Mouse (Mus musculus) stomach, postnatal 0 days (tissue): ENCODE measurements at regions not wholly inside any gene's neighbourhood (a gene's known extent, or its start where the extent isn't known, plus 50 kb on each side); places are given as distances from the start of the nearest gene placed in this dataset.

Source experiments
- ATAC-seq: fragments of 200-750 bp; cut with Nextera tagmentation; 2 replicates; pipeline ENCODE4 v1.8.0; 2017; ENCODE audit not compliant: low FRiP score, low TSS enrichment
- DNase-seq: peaks from one replicate; pipeline ENCODE4 v3.0.0-alpha.2; 2016; ENCODE audit warnings: low spot score
- H3K27ac ChIP-seq: fragments of 300-500 bp; sonication (generic); replicated peaks from 2 replicates; pipeline ENCODE4 v1.5.1; 2014; ENCODE audit warnings: mild to moderate bottlenecking, control low read depth
- H3K27me3 ChIP-seq: fragments of 300-500 bp; sonication (generic); 2 replicates; pipeline ENCODE4 v1.6.1; 2014; ENCODE audit warnings: low read length; ENCODE audit not compliant: control insufficient read depth, insufficient read depth
- H3K36me3 ChIP-seq: fragments of 300-500 bp; sonication (generic); 2 replicates; pipeline ENCODE4 v1.6.1; 2014; ENCODE audit warnings: low read length, mixed read lengths; ENCODE audit not compliant: control insufficient read depth, insufficient read depth
- H3K4me1 ChIP-seq: fragments of 300-500 bp; sonication (generic); replicated peaks from 2 replicates; pipeline ENCODE4 v1.6.1; 2014; ENCODE audit warnings: antibody characterized with exemption; ENCODE audit not compliant: control insufficient read depth, insufficient read depth
- H3K4me2 ChIP-seq: fragments of 300-500 bp; sonication (generic); replicated peaks from 2 replicates; pipeline ENCODE4 v1.6.1; 2014; ENCODE audit warnings: low read depth, mild to moderate bottlenecking, control low read depth, moderate library complexity
- H3K4me3 ChIP-seq: fragments of 300-500 bp; sonication (generic); 2 replicates; pipeline ENCODE4 v1.5.1; 2014; ENCODE audit warnings: low read depth, low read length, control low read depth
- H3K9ac ChIP-seq: fragments of 300-500 bp; sonication (generic); 2 replicates; pipeline ENCODE4 v1.6.1; 2014; ENCODE audit warnings: mild to moderate bottlenecking, low read length, control low read depth, mixed read lengths
- H3K9me3 ChIP-seq: fragments of 300-500 bp; sonication (generic); 2 replicates; pipeline ENCODE4 v1.6.1; 2016; ENCODE audit warnings: low read length; ENCODE audit not compliant: control insufficient read depth
- CTCF ChIP-seq: IDR thresholded peaks from 2 replicates; pipeline ENCODE4 v1.5.1; 2016; ENCODE audit warnings: antibody characterized with exemption, low read depth, mild to moderate bottlenecking, moderate library complexity
- EP300 ChIP-seq: optimal IDR thresholded peaks from 2 replicates; pipeline ENCODE3; 2016; ENCODE audit warnings: antibody characterized with exemption
- WGBS: fragments of 180-500 bp; shearing (Covaris S2); extraction: QIAGEN DNeasy Blood & Tissue Kit; methylation state at CpG from one replicate; pipeline ENCODE4 v1.1.7; 2014; 5-methylcytosine and 5-hydroxymethylcytosine counted together

GRCm38 (mm10) chr13:60522719-60523450 lies 78.9 kb upstream of the Dapk1 start:
- TF ChIP-seq EP300, result no peak
- TF ChIP-seq CTCF, result no peak
- DNase-seq, result no peak
- 68% methylated on average over 8 of the region's 8 CpGs for WGBS
- ATAC-seq, result no peak
- H3K9ac ChIP-seq, result no peak overlapping the region
- H3K4me2 ChIP-seq, result no peak overlapping the region
- H3K4me3 ChIP-seq, result no peak overlapping the region
- no peaks in the 10 kb centered on the region for H3K9me3 ChIP-seq
- no peaks in the 10 kb centered on the region for H3K36me3 ChIP-seq
- no peaks in the 10 kb centered on the region for H3K27me3 ChIP-seq
- H3K27ac ChIP-seq, result no peak overlapping the region
- H3K4me1 ChIP-seq, result no peaks in the 10 kb centered on the region

- H3K27me3 ChIP-seq, result no peaks in the 10 kb centered on the region
- TF ChIP-seq EP300, result no peak
- no peak for TF ChIP-seq CTCF
- no peak overlapping the region for H3K27ac ChIP-seq
- H3K4me1 ChIP-seq, result no peaks in the 10 kb centered on the region
- H3K36me3 ChIP-seq, result no peaks in the 10 kb centered on the region
- H3K4me3 ChIP-seq, result no peak overlapping the region
- 86% methylated on average over 2 of the region's 2 CpGs for WGBS
- no peak overlapping the region for H3K4me2 ChIP-seq
- no peak for ATAC-seq
- H3K9me3 ChIP-seq, result no peaks in the 10 kb centered on the region
- DNase-seq, result no peak
- H3K9ac ChIP-seq, result no peak overlapping the region
Measured at GRCm38 (mm10) chr13:60527806-60528205, 73.9 kb upstream of the Dapk1 start.

- Histone ChIP-seq H3K4me2 (no peak overlapping the region), H3K36me3 (no peaks in the 10 kb centered on the region), H3K27me3 (no peaks in the 10 kb centered on the region), H3K9me3 (no peaks in the 10 kb centered on the region), H3K9ac (no peak overlapping the region), H3K4me1 (no peaks in the 10 kb centered on the region), H3K4me3 (no peak overlapping the region), H3K27ac (no peak overlapping the region)
- no peak for ATAC-seq
- TF ChIP-seq EP300 (no peak), CTCF (no peak)
- 23% methylated on average over 1 of the region's 1 CpGs for WGBS
- no peak for DNase-seq
Measured at GRCm38 (mm10) chr13:60528819-60529218, 72.9 kb upstream of the Dapk1 start.

GRCm38 (mm10) chr13:60529381-60530069 lies 72.2 kb upstream of the Dapk1 start:
- WGBS, result 41% methylated on average over 6 of the region's 6 CpGs
- H3K9me3 ChIP-seq, result no peaks in the 10 kb centered on the region
- no peak overlapping the region for H3K9ac ChIP-seq
- no peaks in the 10 kb centered on the region for H3K36me3 ChIP-seq
- TF ChIP-seq CTCF, result no peak
- TF ChIP-seq EP300, result no peak
- no peak overlapping the region for H3K4me2 ChIP-seq
- H3K4me3 ChIP-seq, result no peak overlapping the region
- H3K27ac ChIP-seq, result no peak overlapping the region
- DNase-seq, result no peak
- no peaks in the 10 kb centered on the region for H3K4me1 ChIP-seq
- no peak for ATAC-seq
- H3K27me3 ChIP-seq, result no peaks in the 10 kb centered on the region

- DNase-seq (peak; percentile 32), ATAC-seq (no peak)
- no peak overlapping the region for H3K9ac ChIP-seq
- WGBS, result 56% methylated on average over 8 of the region's 8 CpGs
- H3K4me1 ChIP-seq, result no peaks in the 10 kb centered on the region
- no peaks in the 10 kb centered on the region for H3K36me3 ChIP-seq
- no peak overlapping the region for H3K4me3 ChIP-seq
- H3K27me3 ChIP-seq, result no peaks in the 10 kb centered on the region
- no peak overlapping the region for H3K27ac ChIP-seq
- H3K4me2 ChIP-seq, result no peak overlapping the region
- H3K9me3 ChIP-seq, result no peaks in the 10 kb centered on the region
- no peak for TF ChIP-seq CTCF
Measured at GRCm38 (mm10) chr13:60533871-60534427, 67.8 kb upstream of the Dapk1 start.

- 23% methylated on average over 3 of the region's 3 CpGs for WGBS
- H3K4me3 ChIP-seq, result no peak overlapping the region
- TF ChIP-seq EP300 (no peak), CTCF (no peak)
- H3K27me3 ChIP-seq, result no peaks in the 10 kb centered on the region
- ATAC-seq (no peak), DNase-seq (no peak)
- no peaks in the 10 kb centered on the region for H3K9me3 ChIP-seq
- no peak overlapping the region for H3K27ac ChIP-seq
- no peaks in the 10 kb centered on the region for H3K36me3 ChIP-seq
- no peaks in the 10 kb centered on the region for H3K4me1 ChIP-seq
- no peak overlapping the region for H3K9ac ChIP-seq
- no peak overlapping the region for H3K4me2 ChIP-seq
Measured at GRCm38 (mm10) chr13:60534501-60534900, 67.2 kb upstream of the Dapk1 start.
